Mouse (Mus musculus): ENCODE results near the gene Plekha8. TPM values are rescaled to one million over a fixed set of nuclear protein-coding genes. Genes with fewer than 3 reads are reported as not detected.

Plekha8 gene
- total RNA-seq, 2 experiments from 2014 or later, result 1.5 to 2.5 TPM

DNA sequence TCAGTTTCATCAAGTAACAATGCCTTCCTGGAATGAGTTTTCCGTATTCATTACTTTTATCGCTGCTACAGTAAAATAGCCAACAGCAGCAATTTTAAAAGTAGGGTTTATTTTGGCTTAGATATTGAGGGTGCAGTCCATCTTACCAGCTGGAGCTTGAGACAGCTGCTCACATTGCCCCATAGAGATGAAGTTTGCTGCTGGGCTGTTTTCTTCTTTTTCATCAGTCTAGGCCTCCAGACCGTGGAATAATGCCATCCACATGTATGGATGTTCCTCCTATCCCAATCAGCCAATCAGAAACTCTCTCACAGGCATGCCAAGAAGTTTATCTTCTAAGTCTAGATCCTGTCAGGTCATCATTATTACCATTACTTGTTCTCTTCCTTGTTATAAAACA lies 45.0 kb downstream of the Plekha8 start:
- ATAC-seq (replicated peaks; ENCODE audit: poor library complexity), result no peak

GRCm38 (mm10) chr6:54641953-54642352 lies 47.0 kb downstream of the Plekha8 start:
- no peak for ATAC-seq (replicated peaks; ENCODE audit: poor library complexity)

- peak; percentile 81 for ATAC-seq (replicated peaks; ENCODE audit: poor library complexity)
Observed at GRCm38 (mm10) chr6:54643181-54643580, 48.3 kb downstream of the Plekha8 start.

- 0 out of 2 replicates have a peak, but pooled peaks have one; percentile 39 for ATAC-seq (replicated peaks; ENCODE audit: poor library complexity)
Observed at GRCm38 (mm10) chr6:54655471-54656095, 60.7 kb downstream of the Plekha8 start.

GRCm38 (mm10) chr6:54657861-54658260 lies 63.0 kb downstream of the Plekha8 start:
- ATAC-seq (replicated peaks; ENCODE audit: poor library complexity), result no peak

DNA sequence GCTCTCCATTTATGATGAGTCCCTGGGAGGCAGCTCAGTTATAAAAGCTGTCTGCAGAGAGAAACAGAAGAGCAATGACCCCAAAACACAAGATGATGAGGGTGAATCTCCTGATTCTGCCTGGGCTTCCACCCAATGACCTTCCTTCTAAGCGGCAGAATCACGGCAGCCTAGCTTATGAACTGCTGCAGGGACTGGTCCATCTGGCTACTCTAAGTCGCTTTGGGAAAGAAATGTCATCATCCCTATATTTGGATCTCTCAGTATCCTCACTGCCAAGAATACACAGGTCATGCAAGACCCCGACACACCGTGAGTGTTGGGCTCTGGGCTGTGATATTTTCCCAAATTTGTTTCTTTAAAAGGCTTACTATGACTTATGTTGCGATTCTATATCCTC lies 75.0 kb downstream of the Plekha8 start:
- ATAC-seq (replicated peaks; ENCODE audit: poor library complexity), result no peak

GRCm38 (mm10) chr6:54672901-54673300 lies 78.0 kb downstream of the Plekha8 start:
- ATAC-seq (replicated peaks; ENCODE audit: poor library complexity), result no peak

DNA sequence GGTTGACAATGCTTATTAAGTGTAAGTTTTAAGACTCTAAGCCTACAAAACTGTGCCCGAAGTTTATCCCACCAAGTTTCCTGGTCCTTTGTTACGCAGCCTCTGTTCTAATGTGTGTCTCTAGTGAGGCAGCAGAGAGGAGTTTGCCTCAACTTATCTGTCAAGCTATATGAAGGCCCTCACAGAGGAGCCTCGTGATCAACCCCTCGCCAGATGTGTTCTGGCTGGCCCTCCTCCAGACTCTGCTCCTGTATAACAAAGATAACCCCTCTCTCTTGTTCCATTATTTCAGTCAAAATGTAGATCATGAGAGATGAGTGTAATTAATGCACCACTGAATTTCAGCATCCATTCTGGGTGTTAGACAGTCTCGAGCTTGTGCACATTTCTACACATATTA lies 84.8 kb downstream of the Plekha8 start:
- ATAC-seq (replicated peaks; ENCODE audit: poor library complexity), result peak; percentile 68

DNA sequence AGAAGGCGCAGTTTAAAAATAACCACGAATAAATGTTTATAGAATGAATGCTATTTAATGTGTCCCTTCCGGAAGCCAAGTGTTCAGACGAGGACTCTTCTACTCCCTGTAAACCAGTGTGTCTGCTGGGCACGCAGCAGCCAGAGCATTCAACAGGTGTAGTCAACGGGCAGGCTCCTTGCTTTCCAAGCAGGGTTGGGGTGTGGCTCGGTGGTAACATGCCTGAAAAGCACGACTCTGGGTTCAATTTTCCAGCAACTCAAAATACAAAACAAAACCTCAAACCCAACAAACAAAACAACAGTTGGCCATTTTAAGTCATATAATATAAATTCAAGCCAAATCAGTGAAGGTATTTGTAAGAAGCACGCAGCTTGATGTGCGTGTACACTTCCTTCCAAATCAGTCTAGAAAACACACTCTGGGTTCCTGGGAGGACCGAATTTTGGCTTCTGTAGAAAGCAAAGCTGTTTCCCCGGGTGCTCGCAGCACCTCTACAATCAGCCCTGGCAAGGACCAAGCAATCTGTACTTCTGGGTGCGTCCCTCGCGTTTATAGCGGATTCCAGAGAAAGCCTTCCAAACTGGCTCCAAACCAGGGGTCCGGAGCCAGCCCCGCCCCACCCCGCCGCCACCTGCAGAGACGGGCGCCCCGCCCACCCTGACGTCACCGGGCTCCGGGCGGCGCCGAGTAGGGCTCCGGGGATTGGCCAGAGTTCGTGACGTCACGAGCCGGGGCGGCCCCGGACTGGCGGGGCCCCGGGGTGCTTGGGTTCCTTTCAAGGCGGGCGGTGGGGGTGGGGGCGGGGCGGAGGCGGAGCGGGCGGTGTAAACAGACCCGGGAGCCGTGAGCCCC lies 86.2 kb downstream of the Plekha8 start, which contains the start of gene Mturn:
TSS of gene Mturn (plus strand) at position 734 of the 855 bp plus-strand sequence.
- peak; percentile 70 for ATAC-seq (replicated peaks; ENCODE audit: poor library complexity)

- no peak; the same call in 1 of the 2 replicates for ATAC-seq (replicated peaks; ENCODE audit: poor library complexity)
Observed at GRCm38 (mm10) chr6:54681746-54682428, 87.0 kb downstream of the Plekha8 start.

GRCm38 (mm10) chr6:54684085-54684484 lies 89.2 kb downstream of the Plekha8 start:
- no peak for ATAC-seq (replicated peaks; ENCODE audit: poor library complexity)

DNA sequence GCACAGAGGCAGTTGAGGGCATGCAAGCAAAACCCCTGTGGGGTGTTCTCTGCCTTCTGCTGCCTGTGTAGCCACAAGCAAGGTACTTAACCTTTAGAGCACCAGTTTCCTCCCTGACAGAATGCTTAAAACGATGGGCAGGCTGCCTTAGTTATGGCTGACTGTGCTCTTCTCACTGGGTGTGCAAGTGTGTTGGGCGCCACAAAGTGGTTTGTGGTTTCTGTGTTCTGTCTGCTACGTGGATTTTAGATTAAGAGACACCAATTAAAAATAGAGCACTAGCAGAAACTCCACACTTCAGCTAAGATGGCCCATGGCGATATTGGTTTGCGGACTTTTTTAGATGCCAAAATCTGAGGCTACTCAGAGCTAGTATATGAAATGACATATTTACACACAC lies 90.2 kb downstream of the Plekha8 start:
- ATAC-seq (replicated peaks; ENCODE audit: poor library complexity), result peak; percentile 13; the same call in 1 of the 2 replicates

- ATAC-seq (replicated peaks; ENCODE audit: poor library complexity), result peak; percentile 41
Observed at GRCm38 (mm10) chr6:54685716-54686395, 90.9 kb downstream of the Plekha8 start.

DNA sequence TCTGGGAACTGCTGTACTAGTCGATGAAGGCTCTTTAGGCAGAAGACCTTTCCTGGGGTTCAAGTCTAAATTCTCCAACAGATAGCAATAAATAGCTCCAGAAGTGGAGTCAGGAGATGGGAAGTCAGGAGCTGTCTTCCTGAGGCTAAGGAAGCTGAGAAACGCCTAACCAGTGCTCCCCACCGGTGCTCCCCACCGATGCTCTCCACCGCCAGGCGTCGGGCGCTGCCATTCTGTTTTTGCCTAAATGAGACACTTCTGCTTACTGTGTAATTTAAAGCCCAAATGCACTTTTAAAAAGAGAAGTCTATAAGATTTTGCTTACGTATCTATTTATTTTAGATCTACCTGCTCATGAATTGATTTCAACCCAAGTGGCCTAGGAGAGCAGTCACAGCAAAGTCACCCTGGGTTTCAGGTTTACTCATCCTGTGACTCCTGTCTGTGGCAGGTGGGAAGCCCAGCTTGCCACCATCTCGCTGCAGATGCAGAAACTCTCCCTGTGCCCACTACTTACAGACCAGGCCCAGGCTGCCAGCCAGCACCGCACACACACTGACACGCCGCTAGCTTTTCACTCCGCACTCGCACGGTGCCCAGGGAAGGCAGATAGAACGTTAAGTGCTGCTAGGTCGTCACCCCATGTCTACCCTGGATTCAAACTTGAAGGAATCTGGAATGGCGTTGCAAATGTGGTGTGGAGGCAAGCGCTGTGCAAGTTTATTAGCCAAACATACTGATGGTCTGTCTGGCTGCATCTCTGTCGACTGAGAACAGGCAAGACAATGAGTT lies 92.2 kb downstream of the Plekha8 start:
- ATAC-seq (replicated peaks; ENCODE audit: poor library complexity), result no peak

GRCm38 (mm10) chr6:54688467-54689323 lies 93.8 kb downstream of the Plekha8 start:
- ATAC-seq (replicated peaks; ENCODE audit: poor library complexity), result no peak

GRCm38 (mm10) chr6:54689686-54690085 lies 94.8 kb downstream of the Plekha8 start:
- ATAC-seq (replicated peaks; ENCODE audit: poor library complexity), result no peak

DNA sequence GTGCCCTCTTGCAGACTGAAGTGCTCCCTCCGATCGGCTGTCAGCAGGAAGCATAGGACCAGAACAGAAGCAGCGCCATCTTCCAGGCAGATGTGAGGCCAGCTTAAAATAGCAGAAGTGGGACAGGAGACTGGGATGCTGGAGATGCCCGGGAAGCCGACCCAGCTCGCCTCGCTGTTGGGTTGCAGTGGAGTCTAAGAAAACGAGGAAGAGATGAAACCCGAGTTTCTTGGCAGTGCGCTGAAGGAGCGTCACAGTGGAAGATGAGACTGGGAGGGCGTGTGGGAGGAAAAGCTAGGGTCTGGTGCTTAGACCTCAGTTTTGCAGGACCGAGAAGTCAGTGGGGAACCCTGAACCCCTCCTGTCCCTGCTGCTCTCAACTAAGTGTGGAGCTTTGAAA lies 95.9 kb downstream of the Plekha8 start:
- no peak for ATAC-seq (replicated peaks; ENCODE audit: poor library complexity)

DNA sequence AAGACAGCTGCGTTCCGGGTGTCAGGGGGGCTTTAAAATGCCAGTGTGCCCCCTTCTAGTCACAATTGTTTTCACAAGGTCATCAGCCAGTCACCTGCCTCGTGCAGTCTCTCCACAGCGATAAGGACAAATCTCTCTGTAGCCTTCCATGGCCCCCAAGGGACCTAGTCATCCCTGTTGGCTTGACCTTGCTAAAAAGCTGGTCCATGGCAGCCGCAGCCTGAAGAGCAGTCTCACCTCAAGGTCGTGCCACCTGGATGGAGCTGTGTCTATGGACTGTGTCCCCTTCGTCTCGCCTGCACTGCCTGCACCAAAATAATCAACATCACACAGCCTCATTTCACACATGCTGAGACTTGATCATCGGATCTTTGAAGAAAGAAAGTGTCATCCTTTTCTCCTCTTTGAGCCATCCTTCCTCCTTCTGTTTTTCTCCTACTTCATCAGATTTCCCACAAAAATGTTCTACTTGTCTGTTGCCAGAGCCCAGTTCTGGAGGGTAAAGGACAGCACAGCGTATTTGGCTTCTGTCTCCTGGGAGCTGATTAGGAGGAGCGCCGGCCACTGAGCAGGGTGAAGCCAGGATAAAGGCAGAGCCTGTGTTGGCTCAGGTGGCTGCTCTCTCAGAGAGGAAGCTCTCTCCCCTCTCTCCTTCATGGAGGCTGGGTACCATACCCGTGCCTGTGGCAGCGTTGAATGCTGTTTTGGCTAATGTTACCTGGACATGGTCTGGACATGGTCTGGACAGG lies 96.6 kb downstream of the Plekha8 start:
- ATAC-seq (replicated peaks; ENCODE audit: poor library complexity), result no peak

Measured in megakaryocyte progenitor cell, adult 5-6 weeks (primary cell).